Mouse (Mus musculus) stomach, embryonic 16.5 days (tissue): Measurements from ENCODE around the gene Fancg. TPM values are rescaled to one million over a fixed set of nuclear protein-coding genes. Genes with fewer than 3 reads are reported as not detected.
A peak's percentile ranks its signal among the peaks of the same experiment; 100 is the strongest.

ENCODE experiments used
- ATAC-seq: fragments of 200-750 bp; cut with Nextera tagmentation; 2 replicates; pipeline ENCODE4 v1.8.0; 2017; ENCODE audit warnings: moderate number of reproducible peaks, moderate TSS enrichment; ENCODE audit not compliant: insufficient read depth, low FRiP score
- H3K27ac ChIP-seq: fragments of 300-500 bp; sonication (generic); 2 replicates; pipeline ENCODE4 v1.5.1; 2014; ENCODE audit warnings: low read length
- H3K27me3 ChIP-seq: fragments of 300-500 bp; sonication (generic); 2 replicates; pipeline ENCODE4 v1.6.1; 2014; ENCODE audit warnings: low read length, control low read depth, mixed read lengths; ENCODE audit not compliant: control insufficient read depth, insufficient read depth
- H3K36me3 ChIP-seq: fragments of 300-500 bp; sonication (generic); 2 replicates; pipeline ENCODE4 v1.6.1; 2014; ENCODE audit warnings: low read length; ENCODE audit not compliant: control insufficient read depth, insufficient read depth
- H3K4me1 ChIP-seq: fragments of 300-500 bp; sonication (generic); 2 replicates; pipeline ENCODE4 v1.6.1; 2014; ENCODE audit warnings: low read length, control low read depth, mixed read lengths; ENCODE audit not compliant: control insufficient read depth, insufficient read depth
- H3K4me2 ChIP-seq: fragments of 300-500 bp; sonication (generic); 2 replicates; pipeline ENCODE4 v1.6.1; 2014; ENCODE audit warnings: low read depth, low read length, mixed read lengths
- H3K4me3 ChIP-seq: fragments of 300-500 bp; sonication (generic); replicated peaks from 2 replicates; pipeline ENCODE4 v1.5.1; 2014; ENCODE audit warnings: mild to moderate bottlenecking, low read length
- H3K9ac ChIP-seq: fragments of 300-500 bp; sonication (generic); 2 replicates; pipeline ENCODE4 v1.6.1; 2014; ENCODE audit warnings: low read length
- H3K9me3 ChIP-seq: fragments of 300-500 bp; sonication (generic); replicated peaks from 2 replicates; pipeline ENCODE4 v1.6.1; 2016; ENCODE audit warnings: low read length, control low read depth; ENCODE audit not compliant: control insufficient read depth
- WGBS: fragments of 180-500 bp; shearing (Covaris S2); extraction: QIAGEN DNeasy Blood & Tissue Kit; methylation state at CpG from one replicate; pipeline ENCODE4 v1.1.7; 2014; 5-methylcytosine and 5-hydroxymethylcytosine counted together
- polyA plus RNA-seq: library from polyadenylated mRNA; unstranded; fragments of >200 nt; fragmentation: Nextera tagmentation; extraction: Ambion mirVana; gene quantifications from 2 replicates; pipeline ENCODE4 v1.2.1, GENCODE M21; 2015

The Fancg gene
- polyA plus RNA-seq, 1 experiment from 2014 or later: 16.5 TPM

DNA sequence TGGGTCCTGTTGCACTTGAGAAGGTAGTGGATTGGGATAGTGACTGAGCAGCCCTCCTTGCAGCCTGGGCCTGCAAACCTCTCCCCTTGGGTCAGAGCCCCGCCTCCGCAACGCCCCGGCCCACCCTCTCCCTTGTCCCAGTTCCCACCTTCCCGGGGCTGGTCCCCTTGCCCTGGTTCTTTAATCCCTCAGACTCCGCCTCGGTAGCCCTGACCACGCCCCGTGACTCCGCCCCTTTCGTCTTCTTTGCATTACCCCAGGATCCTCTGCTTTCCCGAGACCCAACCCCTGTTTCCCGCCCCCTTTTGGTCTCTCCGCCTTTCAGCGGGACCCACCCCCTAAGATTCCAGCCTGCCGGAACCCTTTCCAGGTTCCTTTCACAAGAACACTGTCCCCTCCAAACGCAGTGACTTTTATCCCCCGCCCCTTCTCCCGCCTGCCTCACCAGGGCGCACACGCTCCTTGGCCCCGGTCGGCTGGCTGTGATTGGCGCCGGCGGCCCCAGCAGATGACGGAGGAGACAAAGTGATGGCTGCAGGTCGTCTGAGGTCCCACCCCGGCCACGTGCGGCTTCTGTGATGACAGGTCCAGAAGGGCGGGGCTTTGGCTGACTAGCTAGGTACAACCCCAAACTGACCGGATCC is 35.5 kb upstream of the Fancg start, which contains the start of gene Fam214b:
Gene Fam214b, minus strand, starts transcription at position 562 of the 644 bp plus-strand sequence.
- Histone ChIP-seq H3K9me3 (no peaks in the 10 kb centered on the region), H3K36me3 (no peaks in the 10 kb centered on the region), H3K4me1 (peaks cover 15% of the 10 kb centered on the region), H3K4me3 (peak within 1 kb of the TSS; percentile 72), H3K27me3 (no peaks in the 10 kb centered on the region), H3K4me2 (peak within 1 kb of the TSS; percentile 94), H3K27ac (peak within 1 kb of the TSS; percentile 95), H3K9ac (peak within 1 kb of the TSS; percentile 72)
- WGBS: 1% methylated on average over 33 of the region's 33 CpGs
- peak; percentile 94 for ATAC-seq

DNA sequence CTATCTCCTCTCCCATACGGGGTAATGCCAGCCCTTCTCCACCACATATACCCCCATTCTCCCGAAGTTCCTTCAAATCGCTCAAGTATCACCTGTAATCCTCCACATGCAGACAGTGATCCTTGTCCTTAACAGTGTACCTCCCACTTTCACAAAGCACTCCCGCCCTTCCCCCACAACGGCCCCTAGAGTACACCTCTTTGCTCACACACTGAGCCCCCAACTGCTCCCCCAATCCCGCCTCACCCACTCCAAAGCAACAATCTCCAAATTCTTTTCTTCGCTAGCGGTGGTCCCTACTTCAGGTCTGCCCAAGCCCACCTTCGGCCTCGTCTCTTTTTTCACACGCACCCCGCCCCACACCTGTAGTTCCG is 35.0 kb upstream of the Fancg start:
- Histone ChIP-seq H3K36me3 (no peaks in the 10 kb centered on the region), H3K27ac (peak overlapping the region; percentile 95)
- ATAC-seq: no peak; the same call in 1 of the 2 replicates

DNA sequence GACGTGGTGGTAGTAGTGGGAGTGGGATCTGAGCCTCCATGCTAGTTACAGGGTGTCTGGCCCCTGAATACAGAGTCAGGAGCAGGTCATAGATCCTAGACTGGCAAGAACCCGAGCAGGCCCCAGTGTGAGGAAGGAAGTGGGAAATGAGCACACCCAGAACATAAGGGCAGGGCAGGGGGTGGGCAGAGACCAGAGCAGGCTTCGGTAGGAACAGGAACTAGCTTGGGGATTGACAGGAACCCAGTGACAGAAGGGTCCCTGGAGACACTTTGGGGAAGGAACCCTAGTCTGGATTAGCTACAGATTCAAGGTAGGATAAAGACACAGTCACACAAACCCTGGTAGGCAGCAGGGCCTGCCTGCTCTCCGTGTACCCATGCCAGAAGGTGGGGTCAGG is 34.4 kb upstream of the Fancg start:
- Histone ChIP-seq H3K27me3 (no peaks in the 10 kb centered on the region), H3K27ac (peak overlapping the region; percentile 95), H3K9me3 (no peaks in the 10 kb centered on the region), H3K36me3 (no peaks in the 10 kb centered on the region), H3K4me2 (peak overlapping the region; percentile 94), H3K4me3 (peak overlapping the region; percentile 72), H3K9ac (peak overlapping the region; percentile 70), H3K4me1 (peaks cover 20% of the 10 kb centered on the region)
- WGBS: 24% methylated on average over 4 of the region's 4 CpGs
- ATAC-seq: no peak

More for the DNA sequence above, 35.0 kb upstream of the Fancg start:
- H3K4me3 ChIP-seq: peak overlapping the region; percentile 72
- no peaks in the 10 kb centered on the region for H3K9me3 ChIP-seq
- H3K27me3 ChIP-seq: no peaks in the 10 kb centered on the region
- WGBS: 3% methylated on average over 13 of the region's 13 CpGs
- H3K9ac ChIP-seq: peak overlapping the region; percentile 70
- peaks cover 20% of the 10 kb centered on the region for H3K4me1 ChIP-seq
- peak overlapping the region; percentile 94 for H3K4me2 ChIP-seq

DNA sequence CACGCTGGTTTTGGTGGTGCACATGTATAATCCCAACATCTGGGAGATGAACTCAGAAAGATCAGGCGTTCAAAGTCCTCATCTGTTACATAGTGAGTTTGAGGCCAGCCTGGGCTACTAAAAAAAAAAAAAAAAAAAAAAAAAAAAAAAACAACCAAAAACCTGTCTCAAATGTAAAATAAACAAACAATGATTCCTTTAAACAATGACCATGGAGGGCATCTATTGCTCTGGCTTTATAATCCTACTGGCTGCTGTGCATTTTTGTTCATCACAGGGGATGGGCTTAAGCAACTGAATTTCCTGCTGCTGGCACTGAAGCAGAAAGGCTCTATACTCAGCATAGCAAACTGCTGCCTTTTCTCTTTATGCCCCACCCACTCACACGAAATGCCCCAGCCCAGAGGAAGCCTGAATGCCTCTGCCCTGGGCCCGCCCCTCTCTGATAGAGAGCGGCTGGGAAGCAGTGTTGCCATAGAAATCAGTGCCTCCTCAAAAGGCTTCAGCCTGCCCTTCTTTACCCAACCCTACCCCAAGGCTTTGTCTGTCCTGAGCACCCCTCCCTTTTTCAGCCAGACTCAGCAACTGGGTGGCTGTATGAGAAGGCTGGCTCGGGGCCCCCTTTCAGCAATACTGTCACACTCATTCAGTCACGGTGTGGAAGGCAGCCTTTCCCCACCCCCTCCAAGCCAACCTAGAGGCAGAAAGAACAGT is 33.5 kb upstream of the Fancg start:
- H3K27me3 ChIP-seq: no peaks in the 10 kb centered on the region
- peaks cover 28% of the 10 kb centered on the region for H3K4me1 ChIP-seq
- ATAC-seq: peak; percentile 16
- H3K4me2 ChIP-seq: peak overlapping the region; percentile 94
- 18% methylated on average over 7 of the region's 7 CpGs for WGBS
- peak overlapping the region; percentile 70 for H3K9ac ChIP-seq
- no peaks in the 10 kb centered on the region for H3K36me3 ChIP-seq
- no peaks in the 10 kb centered on the region for H3K9me3 ChIP-seq
- H3K27ac ChIP-seq: peak overlapping the region; percentile 95
- H3K4me3 ChIP-seq: peak overlapping the region; percentile 72

DNA sequence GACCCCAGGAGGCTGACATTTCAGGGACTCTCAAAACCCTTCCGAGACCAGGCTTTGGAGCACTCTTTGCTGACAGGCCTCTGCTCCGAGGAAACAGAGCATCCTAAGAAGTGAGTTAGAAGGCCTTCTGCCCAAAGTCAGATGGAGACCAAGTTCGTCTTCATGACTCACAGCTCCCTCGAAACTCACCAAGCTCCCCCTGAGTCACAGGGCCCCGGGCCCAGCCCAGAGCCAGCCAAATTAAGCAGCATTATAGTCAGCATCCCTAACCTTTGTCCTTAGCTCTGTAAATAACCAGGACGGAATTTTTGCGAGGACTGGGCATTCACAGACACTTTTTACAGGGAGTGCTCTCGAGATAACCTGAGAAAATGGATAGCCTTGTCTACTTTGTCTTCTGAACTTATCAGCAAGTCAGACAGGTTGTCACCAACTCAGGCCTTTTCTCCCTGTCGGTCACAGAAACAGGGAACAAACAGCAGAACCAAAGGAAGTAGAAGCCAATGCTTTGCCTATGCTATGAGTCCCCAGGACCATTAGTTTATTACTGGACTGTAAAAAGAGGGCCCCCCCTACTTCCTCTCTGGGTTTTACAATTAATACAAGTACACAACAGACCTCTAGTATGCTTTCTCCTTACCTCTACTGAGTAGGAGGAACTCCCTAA is 30.7 kb upstream of the Fancg start:
- Histone ChIP-seq H3K36me3 (peaks cover 3% of the 10 kb centered on the region; the same call in 1 of the 2 replicates), H3K9ac (no peak overlapping the region), H3K27ac (peak overlapping the region; percentile 50), H3K9me3 (no peaks in the 10 kb centered on the region), H3K4me3 (no peak overlapping the region), H3K4me2 (no peak overlapping the region), H3K4me1 (peaks cover 36% of the 10 kb centered on the region), H3K27me3 (no peaks in the 10 kb centered on the region)
- WGBS: 61% methylated on average over 9 of the region's 9 CpGs
- no peak for ATAC-seq

DNA sequence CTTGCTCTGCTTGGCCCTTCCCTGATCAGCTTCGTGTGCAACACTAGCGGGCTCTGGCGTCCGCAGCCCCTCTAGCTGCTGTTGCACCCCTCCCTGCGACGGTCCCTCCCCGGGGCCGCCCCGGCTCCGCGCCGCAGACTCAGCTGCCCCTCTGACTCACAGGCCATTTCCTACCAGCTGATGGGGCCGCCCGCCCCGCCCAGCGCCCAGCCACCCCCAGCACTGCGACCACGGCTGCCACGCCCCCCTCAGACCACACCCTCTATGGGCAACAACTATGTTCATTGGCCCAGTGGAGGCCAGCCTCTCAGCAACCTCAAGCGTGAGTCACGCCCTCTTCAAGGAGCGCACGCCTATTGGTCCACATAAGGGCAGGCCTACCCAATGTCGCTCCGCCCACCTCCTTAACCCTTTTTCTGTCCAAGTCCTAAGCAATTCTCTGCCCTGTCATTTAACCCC is 29.8 kb upstream of the Fancg start:
- under 1% methylated on average over 25 of the region's 25 CpGs for WGBS
- Histone ChIP-seq H3K9ac (peak overlapping the region; percentile 91), H3K36me3 (peaks cover 3% of the 10 kb centered on the region; the same call in 1 of the 2 replicates), H3K4me2 (peak overlapping the region; percentile 84), H3K4me1 (peaks cover 34% of the 10 kb centered on the region), H3K4me3 (peak overlapping the region; percentile 81), H3K27ac (peak overlapping the region; percentile 87), H3K9me3 (no peaks in the 10 kb centered on the region), H3K27me3 (no peaks in the 10 kb centered on the region)
- ATAC-seq: peak; percentile 98

DNA sequence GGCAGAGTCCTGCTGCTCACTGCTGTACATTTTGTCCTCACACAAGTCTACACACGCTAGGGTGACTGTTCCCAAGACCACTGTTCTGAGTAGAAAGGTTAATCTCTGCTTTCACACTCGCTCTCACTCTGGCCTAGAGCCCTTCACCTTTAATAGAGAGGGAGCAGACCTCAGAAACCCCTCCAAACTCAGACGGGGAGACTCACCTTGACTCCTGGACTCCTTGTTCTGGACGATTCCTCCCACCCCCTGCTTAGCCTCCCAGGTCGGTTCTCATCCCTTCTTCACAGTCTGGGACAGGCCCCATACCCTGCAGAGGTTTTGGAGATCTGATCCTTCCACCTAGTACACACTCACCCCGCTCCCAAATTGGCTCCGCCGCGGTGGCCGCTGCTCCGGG is 29.3 kb upstream of the Fancg start:
- Histone ChIP-seq H3K4me3 (peak overlapping the region; percentile 81), H3K27ac (peak overlapping the region; percentile 87), H3K36me3 (peaks cover 3% of the 10 kb centered on the region; the same call in 1 of the 2 replicates), H3K27me3 (no peaks in the 10 kb centered on the region), H3K4me1 (peaks cover 28% of the 10 kb centered on the region), H3K9me3 (no peaks in the 10 kb centered on the region), H3K9ac (peak overlapping the region; percentile 91), H3K4me2 (peak overlapping the region; percentile 84)
- WGBS: 2% methylated on average over 11 of the region's 11 CpGs
- no peak for ATAC-seq

DNA sequence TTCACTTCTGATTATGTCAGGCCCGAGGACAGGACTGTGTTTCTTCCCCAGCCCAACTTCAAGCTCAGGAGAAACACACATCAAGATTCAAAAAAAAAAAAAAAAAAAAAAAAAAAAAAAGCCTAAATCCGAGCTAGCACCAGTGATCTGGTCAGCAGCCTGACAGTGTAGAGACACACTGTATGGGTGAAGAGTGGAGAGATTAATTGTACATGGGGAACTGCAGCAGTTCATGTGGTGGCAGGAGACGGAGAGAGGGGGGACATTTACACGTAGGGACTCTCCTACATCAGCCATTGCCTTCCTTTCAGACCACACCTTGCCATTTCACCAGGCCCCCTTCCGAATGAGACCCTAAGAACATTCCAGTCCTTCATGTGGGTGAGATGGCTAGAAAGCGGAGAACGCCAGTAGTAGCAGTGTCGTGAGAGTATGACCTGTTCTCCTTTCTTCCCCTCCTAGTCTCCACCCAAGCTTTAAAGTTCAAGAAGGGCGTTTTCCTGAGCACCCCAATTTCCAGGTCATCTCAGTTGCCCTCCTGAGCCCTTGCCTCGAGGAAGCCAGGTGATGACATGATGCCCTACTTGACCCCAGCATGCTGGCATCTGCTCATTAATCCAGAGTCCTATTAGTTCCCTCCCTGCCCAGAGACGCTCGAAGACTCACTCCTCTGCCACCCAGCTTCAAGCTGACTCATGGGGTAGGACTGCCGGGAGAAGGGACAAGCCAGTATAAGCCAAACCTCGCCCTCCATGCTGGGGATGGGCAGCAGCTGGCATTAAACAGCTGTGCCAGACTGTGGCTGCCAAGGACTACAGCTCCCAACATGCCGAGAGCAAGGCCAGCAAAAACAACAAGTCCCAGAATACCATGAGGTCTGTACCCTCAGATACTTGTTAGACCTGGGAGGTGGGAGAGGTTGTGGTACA is 28.5 kb upstream of the Fancg start:
- no peak for ATAC-seq
- Histone ChIP-seq H3K27ac (peak overlapping the region; percentile 87), H3K4me2 (peak overlapping the region; percentile 84)

More for the DNA sequence above, 28.5 kb upstream of the Fancg start:
- peak overlapping the region; percentile 81 for H3K4me3 ChIP-seq
- H3K9me3 ChIP-seq: no peaks in the 10 kb centered on the region
- H3K36me3 ChIP-seq: peaks cover 6% of the 10 kb centered on the region; the same call in 1 of the 2 replicates
- peaks cover 21% of the 10 kb centered on the region for H3K4me1 ChIP-seq
- WGBS: 43% methylated on average over 15 of the region's 15 CpGs
- H3K9ac ChIP-seq: peak overlapping the region; percentile 91
- H3K27me3 ChIP-seq: no peaks in the 10 kb centered on the region
